Mouse (Mus musculus): ENCODE data around the gene Tpbpa. TPM values are rescaled to one million over a fixed set of nuclear protein-coding genes. Genes with fewer than 3 reads are reported as not detected.

Gene Tpbpa
- polyA plus RNA-seq, 1 experiment from 2014 or later = not detected

Other genes starting within 250 kb of the Tpbpa start
- gene BC051665, start 155.6 kb downstream of the Tpbpa start, polyA plus RNA-seq (2016; fragmentation: Nextera tagmentation; extraction: Ambion mirVana) = not detected in 2 replicates
- gene Ctsll3, start 139.1 kb downstream of the Tpbpa start, polyA plus RNA-seq (2016; fragmentation: Nextera tagmentation; extraction: Ambion mirVana) = not detected in 2 replicates
- gene 4930486L24Rik, start 77.5 kb downstream of the Tpbpa start, polyA plus RNA-seq (2016; fragmentation: Nextera tagmentation; extraction: Ambion mirVana) = 0.14 TPM in 1 of 2 replicates, not detected in the other
- gene Gm49392, start 45.1 kb downstream of the Tpbpa start, polyA plus RNA-seq (2016; fragmentation: Nextera tagmentation; extraction: Ambion mirVana) = not detected in 2 replicates
- gene Ctla2b, start 44.5 kb downstream of the Tpbpa start, polyA plus RNA-seq (2016; fragmentation: Nextera tagmentation; extraction: Ambion mirVana) = 1.1 and 1.6 TPM in 2 replicates
- gene Tpbpb, start 37.1 kb downstream of the Tpbpa start, polyA plus RNA-seq (2016; fragmentation: Nextera tagmentation; extraction: Ambion mirVana) = not detected in 2 replicates
- not detected in 2 replicates for gene Gm49393, start 6.4 kb downstream of the Tpbpa start, polyA plus RNA-seq (2016; fragmentation: Nextera tagmentation; extraction: Ambion mirVana)
- gene Gm49391, start 5.4 kb downstream of the Tpbpa start, polyA plus RNA-seq (2016; fragmentation: Nextera tagmentation; extraction: Ambion mirVana) = 0.70 and 0.79 TPM in 2 replicates
- 12.1 and 13.5 TPM in 2 replicates for gene Ctla2a, start 5.4 kb downstream of the Tpbpa start, polyA plus RNA-seq (2016; fragmentation: Nextera tagmentation; extraction: Ambion mirVana)
- gene Ctsj, start 64.0 kb upstream of the Tpbpa start, polyA plus RNA-seq (2016; fragmentation: Nextera tagmentation; extraction: Ambion mirVana) = not detected in 2 replicates
- not detected in 2 replicates for gene Ctsq, start 98.6 kb upstream of the Tpbpa start, polyA plus RNA-seq (2016; fragmentation: Nextera tagmentation; extraction: Ambion mirVana)
- not detected in 2 replicates for gene Ctsr, start 222.3 kb upstream of the Tpbpa start, polyA plus RNA-seq (2016; fragmentation: Nextera tagmentation; extraction: Ambion mirVana)